Mouse (Mus musculus): ENCODE results near the gene Ldhd. TPM values are rescaled to one million over a fixed set of nuclear protein-coding genes. Genes with fewer than 3 reads are reported as not detected.
A peak's percentile ranks its signal among the peaks of the same experiment; 100 is the strongest.

The Ldhd gene
- polyA plus RNA-seq, 1 experiment from 2014 or later, result 0.70 TPM

DNA sequence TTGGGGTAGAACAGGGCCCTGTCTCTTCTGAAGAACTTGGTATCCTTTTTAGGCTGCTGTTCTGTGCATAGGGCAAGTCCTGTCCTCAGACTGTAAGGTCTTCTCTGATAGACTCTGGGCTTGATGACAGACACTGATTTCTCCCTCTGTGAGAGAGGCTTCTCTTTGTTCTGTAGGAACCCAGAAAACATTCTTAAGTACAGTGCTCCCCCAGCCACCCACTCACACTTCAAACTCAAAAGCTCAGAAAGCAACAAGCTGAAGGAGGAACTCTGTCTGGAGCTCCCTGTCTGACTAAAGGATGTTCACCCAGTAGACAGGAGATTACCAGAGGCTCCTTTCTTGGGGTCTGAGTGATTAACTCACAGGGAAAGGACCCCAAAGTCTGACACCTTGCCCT lies 53.7 kb downstream of the Ldhd start:
- H3K4me3 ChIP-seq, result no peak overlapping the region
- no peak for ATAC-seq (ENCODE audit: insufficient number of reproducible peaks, low FRiP score)
- peaks cover 58% of the 10 kb centered on the region for H3K4me1 ChIP-seq (replicated peaks)
- no peak overlapping the region for H3K9ac ChIP-seq
- no peak overlapping the region for H3K4me2 ChIP-seq
- H3K9me3 ChIP-seq (replicated peaks), result no peaks in the 10 kb centered on the region
- H3K27ac ChIP-seq (ENCODE audit: poor library complexity, severe bottlenecking), result no peak overlapping the region
- peaks cover 8% of the 10 kb centered on the region; the same call in 1 of the 2 replicates for H3K36me3 ChIP-seq
- H3K27me3 ChIP-seq (replicated peaks), result no peaks in the 10 kb centered on the region

- no peak overlapping the region for H3K9ac ChIP-seq
- H3K4me1 ChIP-seq (replicated peaks), result peaks cover 56% of the 10 kb centered on the region
- H3K4me2 ChIP-seq, result no peak overlapping the region
- H3K9me3 ChIP-seq (replicated peaks), result no peaks in the 10 kb centered on the region
- H3K36me3 ChIP-seq, result peaks cover 8% of the 10 kb centered on the region; the same call in 1 of the 2 replicates
- H3K27me3 ChIP-seq (replicated peaks), result no peaks in the 10 kb centered on the region
- H3K27ac ChIP-seq (ENCODE audit: poor library complexity, severe bottlenecking), result no peak overlapping the region
- H3K4me3 ChIP-seq, result no peak overlapping the region
- WGBS, result 82% methylated on average over 4 of the region's 4 CpGs
- no peak for ATAC-seq (ENCODE audit: insufficient number of reproducible peaks, low FRiP score)
These were observed 54.7 kb downstream of the Ldhd start for GRCm38 (mm10) chr8:111575492-111575891.

DNA sequence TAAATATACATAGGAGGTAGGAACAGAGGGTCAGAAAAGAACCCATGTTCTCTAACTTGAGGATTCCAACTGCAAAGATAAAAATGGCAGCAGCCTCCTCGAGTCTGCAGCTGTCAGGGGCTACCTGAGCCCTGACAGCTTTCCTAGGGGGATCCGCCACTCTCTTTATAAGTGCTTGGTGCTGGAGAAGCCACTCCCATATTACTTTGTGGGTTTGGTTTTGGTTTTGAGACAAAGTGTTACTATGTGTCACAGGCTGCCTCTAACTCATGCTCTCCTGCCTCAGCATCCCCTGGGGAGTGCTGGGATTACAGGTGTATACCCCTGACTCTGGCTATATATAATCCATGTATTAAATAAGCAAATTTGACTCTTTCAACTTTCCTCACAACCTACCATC lies 56.2 kb downstream of the Ldhd start:
- no peak overlapping the region for H3K27ac ChIP-seq (ENCODE audit: poor library complexity, severe bottlenecking)
- 60% methylated on average over 2 of the region's 2 CpGs for WGBS
- no peaks in the 10 kb centered on the region for H3K9me3 ChIP-seq (replicated peaks)
- no peak for ATAC-seq (ENCODE audit: insufficient number of reproducible peaks, low FRiP score)
- no peak overlapping the region for H3K9ac ChIP-seq
- no peak overlapping the region for H3K4me3 ChIP-seq
- H3K4me2 ChIP-seq, result peak overlapping the region; percentile 58; the same call in 1 of the 2 replicates
- H3K36me3 ChIP-seq, result peaks cover 8% of the 10 kb centered on the region; the same call in 1 of the 2 replicates
- peaks cover 56% of the 10 kb centered on the region for H3K4me1 ChIP-seq (replicated peaks)
- H3K27me3 ChIP-seq (replicated peaks), result no peaks in the 10 kb centered on the region

Other genes starting within 250 kb of the Ldhd start
- gene Fa2h, start 236.6 kb downstream of the Ldhd start, polyA plus RNA-seq (2016; fragmentation: Nextera tagmentation; extraction: Ambion mirVana), result 0.15 TPM in 1 of 2 replicates, not detected in the other
- 4.7 and 4.9 TPM in 2 replicates for gene Wdr59, start 108.3 kb downstream of the Ldhd start, polyA plus RNA-seq (2016; fragmentation: Nextera tagmentation; extraction: Ambion mirVana)
- gene Znrf1, start 94.3 kb downstream of the Ldhd start, polyA plus RNA-seq (2016; fragmentation: Nextera tagmentation; extraction: Ambion mirVana), result 33.1 and 35.1 TPM in 2 replicates
- gene Zfp1, start 13.0 kb upstream of the Ldhd start, polyA plus RNA-seq (2016; fragmentation: Nextera tagmentation; extraction: Ambion mirVana), result 14.4 and 15.6 TPM in 2 replicates
- gene Ctrb1, start 60.6 kb upstream of the Ldhd start, polyA plus RNA-seq (2016; fragmentation: Nextera tagmentation; extraction: Ambion mirVana), result not detected in 2 replicates
- 46.4 and 47.2 TPM in 2 replicates for gene Bcar1, start 113.4 kb upstream of the Ldhd start, polyA plus RNA-seq (2016; fragmentation: Nextera tagmentation; extraction: Ambion mirVana)
- gene Cfdp1, start 223.9 kb upstream of the Ldhd start, polyA plus RNA-seq (2016; fragmentation: Nextera tagmentation; extraction: Ambion mirVana), result 144 and 149 TPM in 2 replicates
- gene Tmem170, start 246.4 kb upstream of the Ldhd start, polyA plus RNA-seq (2016; fragmentation: Nextera tagmentation; extraction: Ambion mirVana), result 4.4 and 4.8 TPM in 2 replicates